Mouse (Mus musculus): Measurements from ENCODE around the gene Hdac9. TPM values are rescaled to one million over a fixed set of nuclear protein-coding genes. Genes with fewer than 3 reads are reported as not detected.
A peak's percentile ranks its signal among the peaks of the same experiment; 100 is the strongest.

The Hdac9 gene
- polyA plus RNA-seq, 1 experiment = not detected

GRCm38 (mm10) chr12:34811673-34812613 is 105.0 kb downstream of the Hdac9 start:
- TF ChIP-seq GATA1 (IDR thresholded peaks at IDR 0.05; ENCODE audit: borderline replicate concordance, low read length) = no peak
- no peak for TF ChIP-seq FLI1 (IDR thresholded peaks at IDR 0.05; ENCODE audit: low read length)

DNA sequence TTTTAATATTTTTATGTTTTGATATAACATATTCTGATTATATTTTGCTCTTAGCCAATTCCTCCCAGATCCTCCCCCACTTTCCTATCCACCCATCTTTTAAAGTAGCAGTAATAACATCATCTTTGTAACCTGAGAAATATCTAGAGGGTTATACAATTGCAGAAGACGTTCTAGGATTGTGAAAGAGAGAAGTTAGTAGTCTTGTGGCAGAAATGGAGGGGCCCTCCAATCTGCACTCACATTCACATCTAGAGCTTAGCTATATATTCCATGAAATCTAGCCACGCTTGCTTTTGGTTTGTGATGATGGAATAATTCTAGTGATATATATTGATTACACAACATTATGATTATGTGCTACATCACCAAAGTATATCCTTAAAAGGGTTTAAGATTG is 106.7 kb downstream of the Hdac9 start:
- H3K4me3 ChIP-seq (replicated peaks) = no peak overlapping the region
- no peak for TF ChIP-seq FLI1 (IDR thresholded peaks at IDR 0.05; ENCODE audit: low read length)
- no peak for TF ChIP-seq GATA1 (IDR thresholded peaks at IDR 0.05; ENCODE audit: borderline replicate concordance, low read length)
- H3K4me1 ChIP-seq = peaks cover 20% of the 10 kb centered on the region
- H3K27me3 ChIP-seq (replicated peaks) = no peaks in the 10 kb centered on the region
- H3K9me3 ChIP-seq = no peaks in the 10 kb centered on the region
- no peaks in the 10 kb centered on the region for H3K36me3 ChIP-seq (replicated peaks; ENCODE audit: low read length)

More at GRCm38 (mm10) chr12:34811673-34812613, 105.0 kb downstream of the Hdac9 start:
- Histone ChIP-seq H3K4me1 (peaks cover 24% of the 10 kb centered on the region), H3K36me3 (replicated peaks; ENCODE audit: low read length) (no peaks in the 10 kb centered on the region), H3K27me3 (replicated peaks) (no peaks in the 10 kb centered on the region), H3K9me3 (no peaks in the 10 kb centered on the region), H3K4me3 (replicated peaks) (peak overlapping the region; percentile 26)

- Histone ChIP-seq H3K36me3 (replicated peaks; ENCODE audit: low read length) (no peaks in the 10 kb centered on the region), H3K27me3 (replicated peaks) (no peaks in the 10 kb centered on the region), H3K4me1 (peaks cover 20% of the 10 kb centered on the region), H3K4me3 (replicated peaks) (no peak overlapping the region), H3K9me3 (no peaks in the 10 kb centered on the region)
- TF ChIP-seq FLI1 (IDR thresholded peaks at IDR 0.05; ENCODE audit: low read length) = no peak
Measured at GRCm38 (mm10) chr12:34808180-34808579, 108.7 kb downstream of the Hdac9 start.

DNA sequence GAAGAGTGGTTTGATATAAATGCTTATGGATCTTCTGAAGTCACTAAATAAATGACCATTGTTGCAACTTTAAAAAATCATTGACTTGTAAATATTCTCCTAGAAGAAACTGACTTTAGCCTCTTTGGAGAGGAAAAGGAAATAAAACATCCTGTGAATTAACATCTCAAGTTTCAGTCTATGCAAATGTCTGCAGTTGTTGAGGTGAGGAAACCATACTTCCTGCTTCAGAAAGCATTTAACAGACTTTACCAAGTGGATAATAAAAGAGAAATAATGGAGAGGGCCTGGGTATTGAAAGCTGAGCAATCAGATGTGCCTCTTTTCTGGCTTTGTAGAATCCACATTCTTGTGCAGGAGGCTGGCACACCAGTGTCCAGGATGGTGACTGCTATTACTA is 110.4 kb downstream of the Hdac9 start:
- TF ChIP-seq FLI1 (IDR thresholded peaks at IDR 0.05; ENCODE audit: low read length) = no peak
- no peak for TF ChIP-seq GATA1 (IDR thresholded peaks at IDR 0.05; ENCODE audit: borderline replicate concordance, low read length)

GRCm38 (mm10) chr12:34803721-34804120 is 113.2 kb downstream of the Hdac9 start:
- no peaks in the 10 kb centered on the region for H3K27me3 ChIP-seq (replicated peaks)
- no peaks in the 10 kb centered on the region for H3K9me3 ChIP-seq
- no peak overlapping the region for H3K4me3 ChIP-seq (replicated peaks)
- no peaks in the 10 kb centered on the region for H3K36me3 ChIP-seq (replicated peaks; ENCODE audit: low read length)
- peaks cover 3% of the 10 kb centered on the region; the same call in 1 of the 2 replicates for H3K4me1 ChIP-seq
- TF ChIP-seq GATA1 (IDR thresholded peaks at IDR 0.05; ENCODE audit: borderline replicate concordance, low read length) (no peak), FLI1 (IDR thresholded peaks at IDR 0.05; ENCODE audit: low read length) (no peak)

More for the DNA sequence above, 110.4 kb downstream of the Hdac9 start:
- H3K4me3 ChIP-seq (replicated peaks) = no peak overlapping the region
- H3K27me3 ChIP-seq (replicated peaks) = no peaks in the 10 kb centered on the region
- no peaks in the 10 kb centered on the region for H3K9me3 ChIP-seq
- no peaks in the 10 kb centered on the region for H3K36me3 ChIP-seq (replicated peaks; ENCODE audit: low read length)
- H3K4me1 ChIP-seq = peaks cover 8% of the 10 kb centered on the region

- Histone ChIP-seq H3K36me3 (replicated peaks; ENCODE audit: low read length) (no peaks in the 10 kb centered on the region), H3K27me3 (replicated peaks) (no peaks in the 10 kb centered on the region), H3K9me3 (no peaks in the 10 kb centered on the region), H3K4me1 (peaks cover 3% of the 10 kb centered on the region; the same call in 1 of the 2 replicates), H3K4me3 (replicated peaks) (no peak overlapping the region)
- TF ChIP-seq FLI1 (IDR thresholded peaks at IDR 0.05; ENCODE audit: low read length) = no peak
- TF ChIP-seq GATA1 (IDR thresholded peaks at IDR 0.05; ENCODE audit: borderline replicate concordance, low read length) = no peak
Measured at GRCm38 (mm10) chr12:34802308-34802707, 114.6 kb downstream of the Hdac9 start.

- Histone ChIP-seq H3K9me3 (no peaks in the 10 kb centered on the region), H3K27me3 (replicated peaks) (no peaks in the 10 kb centered on the region), H3K4me3 (replicated peaks) (no peak overlapping the region), H3K4me1 (peaks cover 3% of the 10 kb centered on the region; the same call in 1 of the 2 replicates), H3K36me3 (replicated peaks; ENCODE audit: low read length) (no peaks in the 10 kb centered on the region)
- TF ChIP-seq GATA1 (IDR thresholded peaks at IDR 0.05; ENCODE audit: borderline replicate concordance, low read length) (no peak), FLI1 (IDR thresholded peaks at IDR 0.05; ENCODE audit: low read length) (no peak)
Measured at GRCm38 (mm10) chr12:34801752-34802151, 115.1 kb downstream of the Hdac9 start.

GRCm38 (mm10) chr12:34797389-34797788 is 119.5 kb downstream of the Hdac9 start:
- Histone ChIP-seq H3K9me3 (no peaks in the 10 kb centered on the region), H3K4me3 (replicated peaks) (no peak overlapping the region), H3K4me1 (no peaks in the 10 kb centered on the region), H3K36me3 (replicated peaks; ENCODE audit: low read length) (no peaks in the 10 kb centered on the region), H3K27me3 (replicated peaks) (no peaks in the 10 kb centered on the region)
- TF ChIP-seq GATA1 (IDR thresholded peaks at IDR 0.05; ENCODE audit: borderline replicate concordance, low read length) (no peak), FLI1 (IDR thresholded peaks at IDR 0.05; ENCODE audit: low read length) (no peak)

GRCm38 (mm10) chr12:34795487-34795886 is 121.4 kb downstream of the Hdac9 start:
- no peak for TF ChIP-seq FLI1 (IDR thresholded peaks at IDR 0.05; ENCODE audit: low read length)
- no peak for TF ChIP-seq GATA1 (IDR thresholded peaks at IDR 0.05; ENCODE audit: borderline replicate concordance, low read length)
- Histone ChIP-seq H3K27me3 (replicated peaks) (no peaks in the 10 kb centered on the region), H3K4me1 (no peaks in the 10 kb centered on the region), H3K9me3 (no peaks in the 10 kb centered on the region), H3K36me3 (replicated peaks; ENCODE audit: low read length) (no peaks in the 10 kb centered on the region), H3K4me3 (replicated peaks) (no peak overlapping the region)

DNA sequence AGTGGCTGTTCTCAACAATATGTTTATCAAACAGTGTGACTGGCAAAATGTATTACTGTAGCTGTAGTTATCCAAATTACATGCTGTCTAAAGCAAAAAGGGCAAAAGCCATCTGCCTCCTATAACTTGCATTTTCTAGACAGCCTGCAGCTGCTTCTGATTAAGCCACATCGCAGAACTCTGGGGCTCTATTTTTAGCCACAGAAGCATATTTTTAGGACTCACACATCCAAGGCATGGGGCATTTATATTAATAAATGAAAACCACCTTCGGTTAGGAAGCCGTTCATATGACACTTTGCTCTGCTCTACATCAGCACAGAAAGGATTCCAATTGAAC is 124.8 kb downstream of the Hdac9 start:
- TF ChIP-seq GATA1 (IDR thresholded peaks at IDR 0.05; ENCODE audit: borderline replicate concordance, low read length) = no peak
- TF ChIP-seq FLI1 (IDR thresholded peaks at IDR 0.05; ENCODE audit: low read length) = no peak

More for the DNA sequence above, 124.8 kb downstream of the Hdac9 start:
- no peaks in the 10 kb centered on the region for H3K36me3 ChIP-seq (replicated peaks; ENCODE audit: low read length)
- no peak overlapping the region for H3K4me3 ChIP-seq (replicated peaks)
- H3K4me1 ChIP-seq = no peaks in the 10 kb centered on the region
- no peaks in the 10 kb centered on the region for H3K27me3 ChIP-seq (replicated peaks)
- no peaks in the 10 kb centered on the region for H3K9me3 ChIP-seq
